Mouse (Mus musculus) forebrain, embryonic 13.5 days (tissue): Measurements from ENCODE around the gene Ilf3. TPM values are rescaled to one million over a fixed set of nuclear protein-coding genes. Genes with fewer than 3 reads are reported as not detected.
A peak's percentile ranks its signal among the peaks of the same experiment; 100 is the strongest.

ENCODE experiments used
- ATAC-seq: fragments of 200-750 bp; cut with Nextera tagmentation; 2 replicates; pipeline ENCODE4 v1.8.0; 2017
- H3K27ac ChIP-seq: fragments of 300-500 bp; sonication (generic); 2 replicates; pipeline ENCODE4 v1.5.1; 2015; ENCODE audit warnings: inconsistent platforms, mild to moderate bottlenecking, moderate library complexity
- H3K27me3 ChIP-seq: fragments of 300-500 bp; sonication (generic); 2 replicates; pipeline ENCODE4 v1.6.1; 2015; ENCODE audit warnings: mild to moderate bottlenecking, inconsistent platforms
- H3K36me3 ChIP-seq: fragments of 300-500 bp; sonication (generic); 2 replicates; pipeline ENCODE4 v1.6.1; 2015; ENCODE audit warnings: mild to moderate bottlenecking, inconsistent platforms; ENCODE audit not compliant: poor library complexity, severe bottlenecking
- H3K4me1 ChIP-seq: fragments of 300-500 bp; sonication (generic); 2 replicates; pipeline ENCODE4 v1.6.1; 2015; ENCODE audit warnings: inconsistent platforms
- H3K4me2 ChIP-seq: fragments of 300-500 bp; sonication (generic); 2 replicates; pipeline ENCODE4 v1.6.1; 2015; ENCODE audit warnings: inconsistent platforms, mild to moderate bottlenecking, moderate library complexity
- H3K4me3 ChIP-seq: fragments of 300-500 bp; sonication (generic); 2 replicates; pipeline ENCODE4 v1.5.1; 2015; ENCODE audit warnings: mild to moderate bottlenecking, inconsistent platforms
- H3K9ac ChIP-seq: fragments of 300-500 bp; sonication (generic); 2 replicates; pipeline ENCODE4 v1.6.1; 2015; ENCODE audit warnings: mild to moderate bottlenecking, inconsistent platforms
- H3K9me3 ChIP-seq: fragments of 300-500 bp; sonication (generic); replicated peaks from 2 replicates; pipeline ENCODE4 v1.6.1; 2016; ENCODE audit warnings: inconsistent platforms
- WGBS: fragments of 180-500 bp; shearing (Covaris S2); methylation state at CpG from one replicate; pipeline ENCODE4 v1.1.7; 2015; 5-methylcytosine and 5-hydroxymethylcytosine counted together
- polyA plus RNA-seq: library from polyadenylated mRNA; unstranded; fragments of >200 nt; fragmentation: Nextera tagmentation; extraction: Ambion mirVana; gene quantifications from 2 replicates; pipeline ENCODE4 v1.2.1, GENCODE M21; 2015

Gene Ilf3
- polyA plus RNA-seq, 1 experiment from 2014 or later: 310 TPM

- Histone ChIP-seq H3K9me3 (no peaks in the 10 kb centered on the region), H3K36me3 (peaks cover 9% of the 10 kb centered on the region; the same call in 1 of the 2 replicates), H3K27ac (no peak overlapping the region), H3K9ac (no peak overlapping the region), H3K4me1 (peaks cover 9% of the 10 kb centered on the region; the same call in 1 of the 2 replicates), H3K4me3 (no peak overlapping the region), H3K27me3 (no peaks in the 10 kb centered on the region), H3K4me2 (no peak overlapping the region)
- WGBS: 84% methylated on average over 3 of the region's 5 CpGs
- ATAC-seq: no peak
Observed at GRCm38 (mm10) chr9:21329041-21329440, 38.6 kb upstream of the Ilf3 start.

GRCm38 (mm10) chr9:21329699-21330289 is 37.9 kb upstream of the Ilf3 start:
- WGBS: 92% methylated on average over 10 of the region's 10 CpGs
- H3K9ac ChIP-seq: no peak overlapping the region
- H3K36me3 ChIP-seq: 0 out of 2 replicates have a peak, but pooled peaks cover 5% of the 10 kb centered on the region
- H3K9me3 ChIP-seq: no peaks in the 10 kb centered on the region
- H3K4me1 ChIP-seq: peaks cover 9% of the 10 kb centered on the region; the same call in 1 of the 2 replicates
- no peak overlapping the region for H3K4me2 ChIP-seq
- no peak overlapping the region for H3K4me3 ChIP-seq
- no peak for ATAC-seq
- H3K27me3 ChIP-seq: no peaks in the 10 kb centered on the region
- no peak overlapping the region for H3K27ac ChIP-seq

- 88% methylated on average over 12 of the region's 12 CpGs for WGBS
Observed at GRCm38 (mm10) chr9:21331365-21332140, 36.1 kb upstream of the Ilf3 start.

GRCm38 (mm10) chr9:21332161-21333061 is 35.3 kb upstream of the Ilf3 start:
- Histone ChIP-seq H3K27ac (peak overlapping the region; percentile 51; the same call in 1 of the 2 replicates), H3K4me2 (no peak overlapping the region), H3K36me3 (no peaks in the 10 kb centered on the region), H3K4me3 (no peak overlapping the region), H3K4me1 (peaks cover 9% of the 10 kb centered on the region; the same call in 1 of the 2 replicates), H3K9me3 (no peaks in the 10 kb centered on the region), H3K9ac (peak overlapping the region; percentile 38; the same call in 1 of the 2 replicates), H3K27me3 (no peaks in the 10 kb centered on the region)
- no peak for ATAC-seq
- WGBS: 24% methylated on average over 9 of the region's 9 CpGs

More at GRCm38 (mm10) chr9:21331365-21332140, 36.1 kb upstream of the Ilf3 start:
- no peaks in the 10 kb centered on the region for H3K27me3 ChIP-seq
- no peak overlapping the region for H3K27ac ChIP-seq
- H3K4me3 ChIP-seq: no peak overlapping the region
- no peak for ATAC-seq
- H3K9ac ChIP-seq: no peak overlapping the region
- peaks cover 9% of the 10 kb centered on the region; the same call in 1 of the 2 replicates for H3K4me1 ChIP-seq
- no peaks in the 10 kb centered on the region for H3K9me3 ChIP-seq
- no peak overlapping the region for H3K4me2 ChIP-seq
- 0 out of 2 replicates have a peak, but pooled peaks cover under 1% of the 10 kb centered on the region for H3K36me3 ChIP-seq

- Histone ChIP-seq H3K27me3 (no peaks in the 10 kb centered on the region), H3K4me1 (peaks cover 13% of the 10 kb centered on the region; the same call in 1 of the 2 replicates), H3K27ac (no peak overlapping the region), H3K9me3 (no peaks in the 10 kb centered on the region), H3K36me3 (no peaks in the 10 kb centered on the region), H3K4me2 (no peak overlapping the region), H3K9ac (no peak overlapping the region), H3K4me3 (no peak overlapping the region)
- no peak for ATAC-seq
- WGBS: 94% methylated on average over 1 of the region's 1 CpGs
Observed at GRCm38 (mm10) chr9:21333523-21333922, 34.1 kb upstream of the Ilf3 start.

- Histone ChIP-seq H3K27ac (no peak overlapping the region), H3K36me3 (0 out of 2 replicates have a peak, but pooled peaks cover 6% of the 10 kb centered on the region), H3K9ac (no peak overlapping the region), H3K4me1 (peaks cover 13% of the 10 kb centered on the region; the same call in 1 of the 2 replicates), H3K4me2 (no peak overlapping the region), H3K9me3 (no peaks in the 10 kb centered on the region), H3K27me3 (no peaks in the 10 kb centered on the region), H3K4me3 (no peak overlapping the region)
- no peak for ATAC-seq
Observed at GRCm38 (mm10) chr9:21334747-21335146, 32.9 kb upstream of the Ilf3 start.

GRCm38 (mm10) chr9:21335391-21335790 is 32.3 kb upstream of the Ilf3 start:
- H3K4me1 ChIP-seq: peaks cover 13% of the 10 kb centered on the region; the same call in 1 of the 2 replicates
- H3K27me3 ChIP-seq: no peaks in the 10 kb centered on the region
- 85% methylated on average over 4 of the region's 4 CpGs for WGBS
- H3K4me2 ChIP-seq: no peak overlapping the region
- H3K9ac ChIP-seq: no peak overlapping the region
- no peaks in the 10 kb centered on the region for H3K9me3 ChIP-seq
- H3K27ac ChIP-seq: no peak overlapping the region
- peaks cover 8% of the 10 kb centered on the region; the same call in 1 of the 2 replicates for H3K36me3 ChIP-seq
- H3K4me3 ChIP-seq: no peak overlapping the region
- ATAC-seq: no peak

- H3K27me3 ChIP-seq: no peaks in the 10 kb centered on the region
- H3K9me3 ChIP-seq: no peaks in the 10 kb centered on the region
- H3K4me3 ChIP-seq: no peak overlapping the region
- ATAC-seq: no peak
- 78% methylated on average over 8 of the region's 8 CpGs for WGBS
- H3K4me2 ChIP-seq: no peak overlapping the region
- no peak overlapping the region for H3K9ac ChIP-seq
- H3K4me1 ChIP-seq: peaks cover 13% of the 10 kb centered on the region; the same call in 1 of the 2 replicates
- no peak overlapping the region for H3K27ac ChIP-seq
- peaks cover 17% of the 10 kb centered on the region for H3K36me3 ChIP-seq
Observed at GRCm38 (mm10) chr9:21336491-21336890, 31.2 kb upstream of the Ilf3 start.

- Histone ChIP-seq H3K9me3 (no peaks in the 10 kb centered on the region), H3K4me3 (no peak overlapping the region), H3K4me1 (peaks cover 7% of the 10 kb centered on the region; the same call in 1 of the 2 replicates), H3K36me3 (peaks cover 29% of the 10 kb centered on the region), H3K27ac (no peak overlapping the region), H3K9ac (no peak overlapping the region), H3K27me3 (no peaks in the 10 kb centered on the region), H3K4me2 (no peak overlapping the region)
- 18% methylated on average over 20 of the region's 20 CpGs for WGBS
- ATAC-seq: no peak
Observed at GRCm38 (mm10) chr9:21337652-21338051, 30.0 kb upstream of the Ilf3 start.

- H3K27ac ChIP-seq: no peak overlapping the region
- H3K4me1 ChIP-seq: peaks cover 3% of the 10 kb centered on the region; the same call in 1 of the 2 replicates
- H3K9me3 ChIP-seq: no peaks in the 10 kb centered on the region
- H3K4me3 ChIP-seq: no peak overlapping the region
- H3K36me3 ChIP-seq: peaks cover 47% of the 10 kb centered on the region
- WGBS: 94% methylated on average over 4 of the region's 4 CpGs
- no peak overlapping the region for H3K4me2 ChIP-seq
- H3K27me3 ChIP-seq: no peaks in the 10 kb centered on the region
- ATAC-seq: no peak
- no peak overlapping the region for H3K9ac ChIP-seq
Observed at GRCm38 (mm10) chr9:21340411-21340810, 27.3 kb upstream of the Ilf3 start.

- peaks cover 78% of the 10 kb centered on the region for H3K36me3 ChIP-seq
- no peaks in the 10 kb centered on the region for H3K4me1 ChIP-seq
- H3K4me2 ChIP-seq: no peak overlapping the region
- H3K9ac ChIP-seq: peak overlapping the region; percentile 12; the same call in 1 of the 2 replicates
- no peaks in the 10 kb centered on the region for H3K9me3 ChIP-seq
- H3K27ac ChIP-seq: no peak overlapping the region
- no peaks in the 10 kb centered on the region for H3K27me3 ChIP-seq
- H3K4me3 ChIP-seq: no peak overlapping the region
- WGBS: 74% methylated on average over 16 of the region's 16 CpGs
- no peak for ATAC-seq
Observed at GRCm38 (mm10) chr9:21346627-21347365, 20.9 kb upstream of the Ilf3 start.
